Mouse (Mus musculus) erythroblast, embryonic 14.5 days (primary cell): Measurements from ENCODE around the gene Tatdn2.
"Not testable (repeated sequence)": the region's sequence is repeated elsewhere in the genome, so short reads cannot be mapped to it uniquely, and the experiment has no call there.

Experiments used
- GATA1 ChIP-seq: IDR thresholded peaks from 2 replicates; pipeline ENCODE4 v1.6.1; 2012; ENCODE audit warnings: low read length, inconsistent platforms, mixed read lengths
- TAL1 ChIP-seq: IDR thresholded peaks from 3 replicates; pipeline ENCODE4 v1.6.1; 2012; ENCODE audit warnings: low read length, inconsistent platforms, mixed read lengths

- TF ChIP-seq TAL1, GATA1: not testable (repeated sequence)
These were observed 24.8 kb upstream of the Tatdn2 start for GRCm38 (mm10) chr6:113672029-113672428.
